Mouse (Mus musculus) olfactory bulb, adult 2 months (tissue): ENCODE data around the gene Gpr137c.

ENCODE experiments used
- CTCF ChIP-seq: fragments of 200-500 bp; IDR thresholded peaks from 2 replicates; pipeline ENCODE4 v1.5.1; 2012; ENCODE audit warnings: low read depth, mild to moderate bottlenecking, low read length, moderate library complexity; ENCODE audit not compliant: insufficient read depth
- POLR2A ChIP-seq: fragments of 200-500 bp; IDR thresholded peaks from 2 replicates; pipeline ENCODE4 v1.6.1; 2012; ENCODE audit warnings: mild to moderate bottlenecking, low read depth, low read length, moderate library complexity; ENCODE audit not compliant: insufficient read depth

GRCm38 (mm10) chr14:45220090-45220956 lies 806 bp downstream of the Gpr137c start, which contains the start of gene Txndc16:
- TF ChIP-seq POLR2A = no peak
- no peak for TF ChIP-seq CTCF
